Mouse (Mus musculus): ENCODE measurements around the gene 9330182L06Rik.

DNA sequence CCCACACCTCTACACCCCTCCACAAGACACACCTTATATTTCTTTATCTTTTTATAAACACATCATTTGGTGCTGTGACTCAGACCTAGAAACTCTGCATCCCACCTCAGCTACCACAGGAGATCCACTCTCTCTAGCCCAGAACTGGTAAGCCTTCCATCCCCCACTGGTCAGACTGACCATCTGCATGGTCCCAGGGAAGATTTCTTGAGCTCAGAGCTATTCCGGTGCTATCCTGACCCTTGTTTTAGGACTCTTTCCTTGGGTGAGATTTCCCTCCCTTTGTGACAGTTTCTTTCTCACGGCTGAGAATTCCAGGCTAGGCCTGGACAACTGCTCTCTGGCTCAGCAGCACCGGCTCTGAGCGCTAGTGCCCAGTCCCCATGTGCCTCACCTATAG is 231.3 kb downstream of the 9330182L06Rik start:
- TF ChIP-seq POLR2A (IDR thresholded peaks at IDR 0.05; ENCODE audit: low read depth, low read length) (no peak), CTCF (IDR thresholded peaks at IDR 0.05; ENCODE audit: extremely low read depth, insufficient read length, insufficient replicate concordance, low read depth, low read length) (no peak)
